Mouse (Mus musculus) C2C12 (cell line): ENCODE measurements around the gene Add1.

Experiments used
- CTCF ChIP-seq: IDR thresholded peaks from one replicate; pipeline ENCODE4 v1.5.1; 2011; ENCODE audit not compliant: control insufficient read depth, insufficient read depth, insufficient read length
- MAX ChIP-seq: IDR thresholded peaks from one replicate; pipeline ENCODE4 v1.6.1; 2011; ENCODE audit warnings: mild to moderate bottlenecking, control low read depth

DNA sequence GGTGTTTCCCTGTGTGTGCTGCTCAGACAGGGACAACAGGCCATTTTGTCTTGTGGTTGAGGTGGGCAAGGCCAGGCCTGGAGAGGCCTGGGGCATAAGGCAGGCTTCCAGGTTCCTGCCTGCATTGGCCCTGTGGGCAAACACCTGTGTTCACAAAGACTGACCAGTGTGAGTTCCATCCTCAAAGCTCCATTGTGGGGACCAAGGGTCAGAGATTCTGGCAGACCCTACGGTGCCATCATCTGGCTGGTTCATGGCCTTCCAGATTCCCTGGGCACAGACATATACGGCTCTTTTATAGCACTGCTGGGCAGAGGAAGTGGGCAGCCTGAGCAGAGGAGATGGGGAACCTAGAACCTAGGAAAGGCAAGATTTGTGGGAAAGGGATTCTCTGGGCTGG is 46.1 kb upstream of the Add1 start:
- TF ChIP-seq CTCF = no peak
- no peak for TF ChIP-seq MAX
